Mouse (Mus musculus) liver, adult 2 months (tissue): ENCODE results near the gene Zbtb12. TPM values are rescaled to one million over a fixed set of nuclear protein-coding genes. Genes with fewer than 3 reads are reported as not detected.

ENCODE experiments used
- DNase-seq: peaks from one replicate; pipeline ENCODE4 v3.0.0-alpha.2; 2011; ENCODE audit warnings: low read depth, low spot score; ENCODE audit errors: extremely low read depth
- H3K27ac ChIP-seq: fragments of 200-500 bp; replicated peaks from 2 replicates; pipeline ENCODE4 v1.5.1; 2012; ENCODE audit warnings: low read depth, mild to moderate bottlenecking, control low read depth, inconsistent platforms, low read length; ENCODE audit not compliant: insufficient read depth
- H3K27me3 ChIP-seq: fragments of 200-500 bp; 2 replicates; pipeline ENCODE4 v1.6.1; 2012; ENCODE audit warnings: mild to moderate bottlenecking, moderate library complexity, low read length, inconsistent platforms; ENCODE audit not compliant: control insufficient read depth, insufficient read depth
- H3K36me3 ChIP-seq: fragments of 200-500 bp; 2 replicates; pipeline ENCODE4 v1.6.1; 2012; ENCODE audit warnings: low read length, inconsistent platforms; ENCODE audit not compliant: control insufficient read depth, insufficient read depth
- H3K4me1 ChIP-seq: fragments of 200-500 bp; 2 replicates; pipeline ENCODE4 v1.6.1; 2011; ENCODE audit warnings: low read length; ENCODE audit not compliant: control insufficient read depth, insufficient read depth
- H3K4me3 ChIP-seq: fragments of 200-500 bp; 2 replicates; pipeline ENCODE4 v1.5.1; 2011; ENCODE audit warnings: low read depth, mild to moderate bottlenecking, control low read depth, low read length, moderate library complexity; ENCODE audit not compliant: insufficient read depth
- H3K79me2 ChIP-seq: fragments of 200-500 bp; 2 replicates; pipeline ENCODE4 v1.6.1; 2012; ENCODE audit warnings: inconsistent platforms, mild to moderate bottlenecking, low read length, moderate library complexity; ENCODE audit not compliant: control insufficient read depth, insufficient read depth
- H3K9ac ChIP-seq: fragments of 200-500 bp; 2 replicates; pipeline ENCODE4 v1.6.1; 2012; ENCODE audit warnings: low read depth, mild to moderate bottlenecking, control low read depth, inconsistent platforms, low read length
- CTCF ChIP-seq: fragments of 200-500 bp; IDR thresholded peaks from 2 replicates; pipeline ENCODE4 v1.5.1; 2011; ENCODE audit warnings: low read depth, low read length, control low read depth
- POLR2A ChIP-seq: fragments of 200-500 bp; IDR thresholded peaks from 2 replicates; pipeline ENCODE4 v1.6.1; 2011; ENCODE audit warnings: low read length, control low read depth; ENCODE audit not compliant: insufficient read depth; ENCODE audit errors: extremely low read depth
- WGBS: fragments of 180-500 bp; shearing (Covaris S2); methylation state at CpG from one replicate; pipeline ENCODE4 v1.1.7; 2018; 5-methylcytosine and 5-hydroxymethylcytosine counted together
- polyA plus RNA-seq: library from polyadenylated mRNA; depleted of rRNA; stranded (reverse); fragments of >200 nt; gene quantifications from 2 replicates; pipeline ENCODE4 v1.2.3, GENCODE M21; 2012
- total RNA-seq: library from RNA; depleted of rRNA; stranded (reverse); fragments of >200 nt; gene quantifications from 2 replicates; pipeline ENCODE4 v1.2.3, GENCODE M21; 2014

Zbtb12 gene
- total and polyA plus RNA-seq, 2 experiments: 1.8 to 4.6 TPM

DNA sequence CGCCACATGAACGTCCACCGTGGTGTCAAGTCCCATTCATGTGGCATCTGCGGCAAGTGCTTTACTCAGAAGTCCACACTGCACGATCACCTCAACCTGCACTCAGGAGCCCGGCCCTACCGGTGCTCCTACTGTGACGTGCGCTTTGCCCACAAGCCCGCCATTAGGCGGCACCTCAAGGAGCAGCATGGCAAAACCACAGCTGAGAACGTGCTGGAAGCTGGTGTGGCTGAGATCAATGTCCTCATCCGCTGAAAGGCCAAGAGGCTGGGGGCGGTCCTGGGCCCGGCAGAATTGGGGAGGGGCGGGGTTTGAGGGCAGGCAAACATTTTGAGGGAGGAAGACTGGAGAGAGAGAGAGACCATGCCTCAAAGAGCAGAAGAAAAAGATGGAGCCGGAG, 17.1 kb downstream of the Zbtb12 start:
- Histone ChIP-seq H3K4me1 (peaks cover 8% of the 10 kb centered on the region), H3K36me3 (no peaks in the 10 kb centered on the region), H3K4me3 (no peak overlapping the region), H3K27me3 (no peaks in the 10 kb centered on the region), H3K9ac (no peak overlapping the region), H3K27ac (no peak overlapping the region), H3K79me2 (peaks cover 10% of the 10 kb centered on the region; the same call in 1 of the 2 replicates)
- DNase-seq: peak; percentile 28
- WGBS: 77% methylated on average over 17 of the region's 17 CpGs
- TF ChIP-seq POLR2A (no peak), CTCF (no peak)

DNA sequence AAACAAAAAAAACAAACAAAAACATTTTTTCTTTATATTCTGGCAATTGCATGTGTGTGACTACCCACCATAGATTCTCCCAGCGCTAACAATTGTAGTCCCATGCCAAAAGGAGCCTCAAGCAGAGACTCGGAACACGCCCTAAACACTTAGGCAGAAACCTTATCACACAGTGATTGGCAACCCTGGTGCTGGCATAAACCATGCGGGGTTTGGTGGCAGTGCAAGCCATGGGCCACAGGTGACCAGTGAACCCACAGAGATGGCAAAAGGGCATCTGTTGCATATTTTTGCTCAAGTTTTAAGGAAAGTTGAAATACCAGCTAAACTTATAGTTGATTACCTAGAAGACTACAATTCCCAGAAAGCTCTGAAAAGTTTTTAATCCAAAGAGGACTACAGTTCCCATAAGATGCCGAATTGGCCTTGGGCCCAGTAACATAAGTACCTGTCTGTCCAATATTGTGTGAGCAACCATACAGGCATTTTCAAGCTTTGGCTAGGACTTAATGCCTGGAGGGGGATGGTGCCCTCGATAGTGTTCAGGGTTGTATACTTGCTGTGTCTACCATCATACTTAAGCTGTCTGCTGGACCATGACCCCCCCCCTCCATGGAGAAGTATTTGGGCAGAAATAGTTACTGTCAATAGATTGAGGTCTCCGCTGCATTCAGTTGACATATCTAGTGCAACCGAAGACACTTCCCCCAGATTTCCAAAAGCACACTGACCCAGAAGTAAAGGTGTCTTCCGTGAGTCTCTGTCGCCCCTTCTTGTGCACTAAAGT, 18.3 kb downstream of the Zbtb12 start:
- Histone ChIP-seq H3K4me1 (peaks cover 8% of the 10 kb centered on the region), H3K27me3 (no peaks in the 10 kb centered on the region), H3K36me3 (no peaks in the 10 kb centered on the region), H3K27ac (peak overlapping the region; percentile 96), H3K4me3 (peak overlapping the region; percentile 75), H3K9ac (peak overlapping the region; percentile 81), H3K79me2 (peaks cover 10% of the 10 kb centered on the region; the same call in 1 of the 2 replicates)
- TF ChIP-seq CTCF (no peak), POLR2A (no peak)
- DNase-seq: peak; percentile 56
- WGBS: 13% methylated on average over 10 of the region's 10 CpGs

DNA sequence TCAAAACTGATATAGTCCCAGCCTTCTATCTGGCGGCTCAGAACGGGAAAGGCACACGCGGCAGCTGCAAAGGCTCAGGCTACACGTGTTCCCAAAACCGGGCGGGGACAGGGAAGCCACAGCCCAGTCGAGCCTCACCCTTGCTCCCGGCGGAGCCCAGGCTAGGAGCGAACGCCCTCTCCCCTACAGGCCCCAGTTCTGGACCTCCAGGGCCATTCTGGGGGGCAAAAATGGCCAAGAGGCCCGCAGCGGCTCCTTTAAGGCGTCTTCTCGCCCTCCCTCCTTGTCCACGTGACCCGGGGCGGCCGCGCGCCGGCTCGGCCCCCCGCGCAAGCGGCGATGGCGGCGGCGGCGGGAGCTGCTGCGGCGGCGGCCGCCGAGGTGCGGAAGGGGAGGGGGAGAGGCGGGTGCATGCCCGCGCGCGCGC, 18.9 kb downstream of the Zbtb12 start, which contains the start of the genes C2 and Ehmt2:
C2 (minus strand) TSS at position 106 of the 427 bp plus-strand sequence.
Ehmt2 (plus strand) TSS at position 310 of the 427 bp plus-strand sequence.
- Histone ChIP-seq H3K4me3 (peak within 1 kb of the TSS; percentile 75), H3K4me1 (peaks cover 8% of the 10 kb centered on the region), H3K9ac (peak within 1 kb of the TSS; percentile 81), H3K79me2 (peaks cover 10% of the 10 kb centered on the region; the same call in 1 of the 2 replicates), H3K27ac (peak within 1 kb of the TSS; percentile 96), H3K36me3 (no peaks in the 10 kb centered on the region), H3K27me3 (no peaks in the 10 kb centered on the region)
- TF ChIP-seq CTCF: no peak
- peak; percentile 67; the same call in 1 of the 2 replicates for TF ChIP-seq POLR2A
- peak; percentile 77 for DNase-seq
- under 1% methylated on average over 43 of the region's 44 CpGs for WGBS

DNA sequence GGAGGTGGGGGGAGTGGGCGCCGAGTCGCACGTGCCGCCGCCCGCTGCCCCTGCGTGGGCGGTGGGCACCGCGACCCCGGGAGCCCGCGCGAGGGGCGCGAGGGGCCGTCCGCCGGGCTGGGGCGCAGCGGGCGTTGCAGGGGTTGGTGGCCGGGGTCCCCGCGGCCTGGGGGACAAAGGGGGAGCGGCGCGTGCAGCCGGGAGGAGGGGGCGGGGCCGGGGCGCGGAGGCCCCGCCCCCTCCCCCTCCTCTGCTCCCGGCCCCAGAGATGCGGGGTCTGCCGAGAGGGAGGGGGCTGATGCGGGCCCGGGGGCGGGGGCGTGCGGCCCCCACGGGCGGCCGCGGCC, 19.4 kb downstream of the Zbtb12 start:
- no peaks in the 10 kb centered on the region for H3K36me3 ChIP-seq
- WGBS: under 1% methylated on average over 26 of the region's 47 CpGs
- peak overlapping the region; percentile 75 for H3K4me3 ChIP-seq
- no peaks in the 10 kb centered on the region for H3K27me3 ChIP-seq
- peaks cover 10% of the 10 kb centered on the region; the same call in 1 of the 2 replicates for H3K79me2 ChIP-seq
- TF ChIP-seq CTCF: no peak
- TF ChIP-seq POLR2A: no peak
- peak overlapping the region; percentile 81; the same call in 1 of the 2 replicates for H3K27ac ChIP-seq
- DNase-seq: no peak
- peak overlapping the region; percentile 81 for H3K9ac ChIP-seq
- peaks cover 6% of the 10 kb centered on the region for H3K4me1 ChIP-seq

DNA sequence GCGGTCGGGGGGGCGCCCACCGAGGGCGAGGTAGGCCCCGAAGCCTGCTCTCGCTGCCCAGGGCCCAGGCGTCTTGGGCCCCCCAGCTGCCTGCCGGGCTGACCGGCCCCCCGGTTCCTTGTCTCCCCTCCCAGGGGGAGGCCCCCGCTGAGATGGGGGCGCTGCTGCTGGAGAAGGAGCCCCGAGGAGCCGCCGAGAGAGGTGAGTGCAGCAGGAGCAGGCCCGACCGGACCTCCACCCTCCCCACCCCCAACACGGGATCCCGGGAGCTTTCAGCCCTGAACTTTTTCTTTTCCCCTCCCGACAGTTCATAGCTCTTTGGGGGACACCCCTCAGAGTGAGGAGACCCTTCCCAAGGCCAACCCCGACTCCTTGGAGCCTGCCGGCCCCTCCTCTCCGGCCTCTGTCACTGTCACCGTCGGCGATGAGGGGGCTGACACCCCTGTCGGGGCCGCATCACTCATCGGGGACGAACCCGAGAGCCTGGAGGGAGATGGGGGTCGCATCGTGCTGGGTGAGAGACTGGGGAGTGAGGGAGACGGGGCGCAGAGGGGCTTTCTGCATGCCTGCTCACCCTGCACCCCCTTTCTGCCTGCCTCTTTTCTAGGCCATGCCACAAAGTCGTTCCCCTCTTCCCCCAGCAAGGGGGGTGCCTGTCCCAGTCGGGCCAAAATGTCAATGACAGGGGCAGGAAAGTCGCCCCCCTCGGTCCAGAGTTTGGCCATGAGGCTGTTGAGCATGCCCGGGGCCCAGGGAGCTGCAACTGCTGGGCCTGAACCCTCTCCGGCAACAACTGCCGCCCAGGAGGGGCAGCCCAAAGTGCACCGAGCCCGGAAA, 20.0 kb downstream of the Zbtb12 start:
- WGBS: under 1% methylated on average over 38 of the region's 45 CpGs
- DNase-seq: no peak
- H3K27me3 ChIP-seq: no peaks in the 10 kb centered on the region
- H3K4me1 ChIP-seq: peaks cover 6% of the 10 kb centered on the region
- peaks cover 10% of the 10 kb centered on the region; the same call in 1 of the 2 replicates for H3K79me2 ChIP-seq
- TF ChIP-seq POLR2A (0 out of 2 replicates have a peak, but pooled peaks have one; percentile 23), CTCF (no peak)
- no peaks in the 10 kb centered on the region for H3K36me3 ChIP-seq
- peak overlapping the region; percentile 81 for H3K9ac ChIP-seq
- peak overlapping the region; percentile 75 for H3K4me3 ChIP-seq
- peak overlapping the region; percentile 81 for H3K27ac ChIP-seq
